Mouse (Mus musculus) CH12.LX (cell line): ENCODE measurements at regions not wholly inside any gene's neighbourhood (a gene's known extent, or its start where the extent isn't known, plus 50 kb on each side); places are given as distances from the start of the nearest gene placed in this dataset.

ENCODE experiments used
- CTCF ChIP-seq, 2 experiments: IDR thresholded peaks in 1 of 2; conservative IDR thresholded peaks in 1 of 2; 2 replicates each; pipeline ENCODE4 v1.5.1; 2011 to 2012; ENCODE audit warnings: low read depth in 2 of 2, low read length in 2 of 2, improper control_type of control experiment in 1 of 2, inconsistent platforms in 1 of 2, mild to moderate bottlenecking in 1 of 2, moderate library complexity in 1 of 2
- EP300 ChIP-seq: IDR thresholded peaks from 2 replicates; pipeline ENCODE4 v1.6.1; 2011; ENCODE audit warnings: low read length, improper control_type of control experiment
- JUN ChIP-seq: IDR thresholded peaks from 2 replicates; pipeline ENCODE4 v1.6.1; 2011; ENCODE audit warnings: low read depth, mild to moderate bottlenecking, low read length, improper control_type of control experiment, moderate library complexity; ENCODE audit not compliant: insufficient read depth
- POLR2A ChIP-seq: IDR thresholded peaks from 2 replicates; pipeline ENCODE4 v1.6.1; 2011; ENCODE audit warnings: low read depth, mild to moderate bottlenecking, improper control_type of control experiment, low read length
- POLR2AphosphoS2 ChIP-seq: IDR thresholded peaks from 2 replicates; pipeline ENCODE4 v1.6.1; 2011; ENCODE audit warnings: low read depth, low read length, improper control_type of control experiment
- USF2 ChIP-seq: conservative IDR thresholded peaks from 2 replicates; pipeline ENCODE4 v1.6.1; 2011; ENCODE audit warnings: low read depth, low read length, improper control_type of control experiment
- ZNF384 ChIP-seq: IDR thresholded peaks from 2 replicates; pipeline ENCODE4 v1.6.1; 2012; ENCODE audit warnings: low read depth, low read length, improper control_type of control experiment, inconsistent platforms

DNA sequence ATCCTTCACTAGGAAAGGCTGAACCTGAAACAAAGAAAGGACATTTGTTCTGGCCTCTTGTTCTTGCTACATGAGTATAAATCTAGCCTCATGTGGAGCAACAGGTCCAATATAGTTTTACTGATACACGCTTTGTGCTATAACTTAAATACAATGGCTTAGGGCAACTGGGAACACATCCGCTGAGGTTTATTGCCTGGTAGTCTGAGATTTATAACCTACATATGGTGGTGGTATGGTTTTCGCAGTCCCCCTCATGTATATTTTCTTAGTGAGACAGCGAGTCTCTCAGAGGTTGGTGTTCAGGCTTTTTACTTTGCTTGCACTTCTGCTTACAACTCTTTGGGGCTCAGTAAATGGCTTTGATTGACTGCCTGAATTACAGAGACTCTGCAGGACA, 613.6 kb upstream of the Pkn2 start:
- TF ChIP-seq USF2 (no peak), CTCF (conservative IDR thresholded peaks at IDR 0.05 in 1 of 2, IDR thresholded peaks at IDR 0.05 in 1 of 2; ENCODE audit: low read depth in 2 of 2, low read length in 2 of 2) (no peak), ZNF384 (no peak), POLR2AphosphoS2 (no peak), EP300 (no peak), POLR2A (no peak), JUN (no peak)
